19 mouse cellular contexts compared by ENCODE assay signal in the genomic region with DNA sequence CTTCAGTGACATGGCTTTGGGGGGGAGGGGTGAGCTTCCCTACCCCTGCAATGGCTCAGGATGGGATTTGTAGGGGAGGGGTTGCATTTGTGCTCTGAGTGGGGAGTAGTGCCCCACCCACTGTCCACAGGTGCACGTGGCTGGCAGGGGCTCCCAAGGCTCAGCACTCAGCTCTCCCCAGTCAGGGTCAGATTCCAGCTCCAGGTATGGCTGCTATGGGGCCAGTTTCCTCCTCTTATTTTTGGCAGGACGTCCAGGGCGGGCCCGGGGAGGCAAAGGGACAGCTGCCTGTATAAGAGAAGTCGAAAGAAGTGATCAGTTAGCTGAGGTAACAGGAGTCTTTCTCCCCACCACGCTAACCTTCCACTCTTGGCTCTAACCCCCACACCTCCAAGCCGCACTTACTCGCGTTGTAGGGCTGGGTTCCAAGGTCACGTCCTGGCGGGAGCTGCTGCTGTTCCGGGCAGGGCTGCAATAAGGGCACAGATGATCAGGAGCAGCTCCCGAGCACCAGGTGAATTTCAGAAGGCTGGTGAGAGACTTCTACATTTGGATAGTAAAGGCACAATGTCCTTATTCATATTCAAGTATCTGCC. TPM values are rescaled to one million over a fixed set of nuclear protein-coding genes. Genes with fewer than 3 reads are reported as not detected.
DNase-seq lines count a peak whose midpoint lies in the region; ATAC-seq and TF ChIP-seq lines count a peak whose summit lies in the region.
"Had no signal": no experiment of that assay in that cellular context is flagged by ENCODE, and none has a peak within 500 bp of the region (broad histone marks: within the 10 kb centered on the region; RNA-seq: fewer than 3 reads in every experiment).

No protein-coding gene starts in this region.

- no peaks in the 10 kb centered on the region for H3K9me3 ChIP-seq in heart, embryonic 10.5 days
- H3K9me3 ChIP-seq in liver, embryonic 11.5 days (ENCODE audit: control insufficient read depth, low read length): no peaks in the 10 kb centered on the region
- no peaks in the 10 kb centered on the region for H3K9me3 ChIP-seq in intestine, postnatal 0 days (ENCODE audit: control insufficient read depth)
- no peaks in the 10 kb centered on the region for H3K9me3 ChIP-seq in hindbrain, postnatal 0 days (ENCODE audit: low read length)
- H3K9me3 ChIP-seq: embryonic facial prominence, embryonic 13.5 days; forebrain, embryonic 12.5 days; heart, embryonic 15.5 days; hindbrain, embryonic 15.5 days; neural tube, embryonic 13.5 days had no signal

- H3K36me3 ChIP-seq in heart, embryonic 10.5 days: peaks cover 99% of the 10 kb centered on the region
- peaks cover 72% of the 10 kb centered on the region for H3K36me3 ChIP-seq in liver, embryonic 11.5 days (ENCODE audit: control insufficient read depth, insufficient read depth, low read length)
- H3K36me3 ChIP-seq in intestine, postnatal 0 days (ENCODE audit: control insufficient read depth, insufficient read depth): peaks cover 88% of the 10 kb centered on the region
- H3K36me3 ChIP-seq in hindbrain, postnatal 0 days (ENCODE audit: insufficient read depth, low read length): peaks cover 49% of the 10 kb centered on the region

- ATAC-seq in liver, embryonic 11.5 days (replicated peaks; ENCODE audit: low FRiP score): no peak
- no peak for ATAC-seq in intestine, postnatal 0 days
- no peak for ATAC-seq in hindbrain, postnatal 0 days
- ATAC-seq: midbrain, embryonic 16.5 days had no signal

- H3K4me3 ChIP-seq in heart, embryonic 10.5 days: no peak overlapping the region
- H3K4me3 ChIP-seq in liver, embryonic 11.5 days (ENCODE audit: low read depth, low read length): no peak overlapping the region
- no peak overlapping the region for H3K4me3 ChIP-seq in intestine, postnatal 0 days (ENCODE audit: low read depth, low read length)
- H3K4me3 ChIP-seq in hindbrain, postnatal 0 days (ENCODE audit: low read length): no peak overlapping the region
- H3K4me3 ChIP-seq: embryonic facial prominence, embryonic 13.5 days; forebrain, embryonic 12.5 days; heart, embryonic 15.5 days; hindbrain, embryonic 15.5 days; neural tube, embryonic 13.5 days had no signal

- H3K4me2 ChIP-seq in liver, embryonic 11.5 days: no peak overlapping the region
- no peak overlapping the region for H3K4me2 ChIP-seq in intestine, postnatal 0 days (replicated peaks; ENCODE audit: low read depth)
- no peak overlapping the region for H3K4me2 ChIP-seq in hindbrain, postnatal 0 days (ENCODE audit: low read depth, low read length)
- H3K4me2 ChIP-seq: embryonic facial prominence, embryonic 13.5 days; forebrain, embryonic 12.5 days; heart, embryonic 15.5 days; hindbrain, embryonic 15.5 days; neural tube, embryonic 13.5 days had no signal

- no peaks in the 10 kb centered on the region for H3K27me3 ChIP-seq in heart, embryonic 10.5 days (ENCODE audit: insufficient read depth, poor library complexity, severe bottlenecking)
- H3K27me3 ChIP-seq in liver, embryonic 11.5 days (replicated peaks; ENCODE audit: control insufficient read depth, insufficient read depth, low read length): no peaks in the 10 kb centered on the region
- H3K27me3 ChIP-seq in intestine, postnatal 0 days (replicated peaks; ENCODE audit: control insufficient read depth, insufficient read depth, low read length): no peaks in the 10 kb centered on the region
- H3K27me3 ChIP-seq in hindbrain, postnatal 0 days (ENCODE audit: insufficient read depth, low read length): no peaks in the 10 kb centered on the region
- H3K27me3 ChIP-seq: embryonic facial prominence, embryonic 13.5 days; forebrain, embryonic 12.5 days; heart, embryonic 15.5 days; hindbrain, embryonic 15.5 days; neural tube, embryonic 13.5 days had no signal

- DNase-seq in adrenal gland, postnatal 10 days: peak; percentile 58
- DNase-seq in adrenal gland, postnatal 25 days: no peak
- DNase-seq in heart, adult 11 months: peak; percentile 94
- DNase-seq in heart, embryonic 10.5 days (ENCODE audit: low spot score): no peak
- no peak for DNase-seq in liver, embryonic 11.5 days (ENCODE audit: low spot score)
- no peak for DNase-seq in liver
- DNase-seq in hindbrain, postnatal 0 days (ENCODE audit: low spot score): no peak
- DNase-seq: cerebellum, postnatal 36 days; kidney, postnatal 10 days; lung, adult 18-20 months; thymus, postnatal 25 days had no signal

- WGBS in heart, embryonic 10.5 days: 84% methylated on average over 13 of the region's 13 CpGs
- 83% methylated on average over 13 of the region's 13 CpGs for WGBS in liver, embryonic 11.5 days
- 63% methylated on average over 13 of the region's 13 CpGs for WGBS in intestine, postnatal 0 days
- WGBS in hindbrain, postnatal 0 days: 80% methylated on average over 13 of the region's 13 CpGs

- no peak overlapping the region for H3K27ac ChIP-seq in heart, embryonic 10.5 days
- 0 out of 2 replicates have a peak overlapping the region, but pooled peaks have one; percentile 8 for H3K27ac ChIP-seq in liver, embryonic 11.5 days (ENCODE audit: low read depth, low read length)
- H3K27ac ChIP-seq in intestine, postnatal 0 days (ENCODE audit: low read depth, low read length): peak overlapping the region; percentile 50; the same call in 1 of the 2 replicates
- no peak overlapping the region for H3K27ac ChIP-seq in hindbrain, postnatal 0 days
- H3K27ac ChIP-seq: embryonic facial prominence, embryonic 13.5 days; heart, embryonic 15.5 days; hindbrain, embryonic 15.5 days; macrophage had no signal

- H3K9ac ChIP-seq in liver, embryonic 11.5 days (ENCODE audit: low read depth, low read length): no peak overlapping the region
- H3K9ac ChIP-seq in intestine, postnatal 0 days (ENCODE audit: low read depth, low read length): no peak overlapping the region
- no peak overlapping the region for H3K9ac ChIP-seq in hindbrain, postnatal 0 days (replicated peaks; ENCODE audit: low read length)
- H3K9ac ChIP-seq: embryonic facial prominence, embryonic 13.5 days; forebrain, embryonic 12.5 days; heart, embryonic 15.5 days; hindbrain, embryonic 15.5 days; neural tube, embryonic 13.5 days had no signal

- TF ChIP-seq CTCF in intestine, postnatal 0 days (IDR thresholded peaks at IDR 0.05; ENCODE audit: low read depth): no peak
- no peak for TF ChIP-seq CTCF in hindbrain, postnatal 0 days (IDR thresholded peaks at IDR 0.05; ENCODE audit: low read depth)

- H3K4me1 ChIP-seq in heart, embryonic 10.5 days: peaks cover 34% of the 10 kb centered on the region
- peaks cover 21% of the 10 kb centered on the region for H3K4me1 ChIP-seq in liver, embryonic 11.5 days (replicated peaks; ENCODE audit: control insufficient read depth, insufficient read depth, low read length)
- H3K4me1 ChIP-seq in intestine, postnatal 0 days (replicated peaks; ENCODE audit: control insufficient read depth, insufficient read depth, low read length): 0 out of 2 replicates have a peak, but pooled peaks cover 7% of the 10 kb centered on the region
- peaks cover 16% of the 10 kb centered on the region for H3K4me1 ChIP-seq in hindbrain, postnatal 0 days (ENCODE audit: insufficient read depth, low read length)

RNA-seq across cellular contexts. Expression of a gene that starts 6.1 kb away (rescaled TPM):
- 10 to 100 TPM; 42.9 to 66.4 TPM for total RNA-seq in adrenal gland, postnatal 10 days (2021)
- total RNA-seq in adrenal gland, postnatal 25 days (2021): 73.2 and 73.3 TPM in 2 replicates
- polyA plus RNA-seq in heart, embryonic 10.5 days (2016; fragmentation: Nextera tagmentation; extraction: Ambion mirVana): 11.3 and 16.9 TPM in 2 replicates
- 14.2 and 19.0 TPM in 2 replicates for polyA plus RNA-seq in liver, embryonic 11.5 days (2014; fragmentation: Nextera tagmentation; extraction: Ambion mirVana)
- polyA plus RNA-seq in intestine, postnatal 0 days (2015; fragmentation: Nextera tagmentation; extraction: Ambion mirVana): 8.7 and 12.8 TPM in 2 replicates
- total RNA-seq in hindbrain, postnatal 0 days (2014; rRNA removed): 8.1 and 11.2 TPM in 2 replicates
- polyA plus RNA-seq in hindbrain, postnatal 0 days (2015; fragmentation: Nextera tagmentation; extraction: Ambion mirVana): 8.3 and 11.5 TPM in 2 replicates

RNA-seq across cellular contexts. Expression of a gene that starts 16.6 kb away (rescaled TPM):
- 100 to 1,000 TPM; 151 to 164 TPM for total RNA-seq in adrenal gland, postnatal 10 days (2021)
- total RNA-seq in adrenal gland, postnatal 25 days (2021): 159 and 197 TPM in 2 replicates
- polyA plus RNA-seq in heart, embryonic 10.5 days (2016; fragmentation: Nextera tagmentation; extraction: Ambion mirVana): 155 and 167 TPM in 2 replicates
- 135 TPM in 2 replicates for polyA plus RNA-seq in liver, embryonic 11.5 days (2014; fragmentation: Nextera tagmentation; extraction: Ambion mirVana)
- 143 and 147 TPM in 2 replicates for polyA plus RNA-seq in intestine, postnatal 0 days (2015; fragmentation: Nextera tagmentation; extraction: Ambion mirVana)
- total RNA-seq in hindbrain, postnatal 0 days (2014; rRNA removed): 314 and 348 TPM in 2 replicates
- polyA plus RNA-seq in hindbrain, postnatal 0 days (2015; fragmentation: Nextera tagmentation; extraction: Ambion mirVana): 319 and 323 TPM in 2 replicates

RNA-seq across cellular contexts. Expression of a gene that starts 19.6 kb away (rescaled TPM):
- 10 to 100 TPM in 1 of 2 experiments, 1 to 10 TPM in 1; 7.4 to 16.9 TPM for total RNA-seq in adrenal gland, postnatal 10 days (2021)
- 8.6 and 13.1 TPM in 2 replicates for total RNA-seq in adrenal gland, postnatal 25 days (2021)
- polyA plus RNA-seq in heart, embryonic 10.5 days (2016; fragmentation: Nextera tagmentation; extraction: Ambion mirVana): 0.41 and 1.4 TPM in 2 replicates
- 1.3 and 1.4 TPM in 2 replicates for polyA plus RNA-seq in liver, embryonic 11.5 days (2014; fragmentation: Nextera tagmentation; extraction: Ambion mirVana)
- 2.7 and 3.7 TPM in 2 replicates for polyA plus RNA-seq in intestine, postnatal 0 days (2015; fragmentation: Nextera tagmentation; extraction: Ambion mirVana)
- total RNA-seq in hindbrain, postnatal 0 days (2014; rRNA removed): 231 and 249 TPM in 2 replicates
- polyA plus RNA-seq in hindbrain, postnatal 0 days (2015; fragmentation: Nextera tagmentation; extraction: Ambion mirVana): 98.4 and 103 TPM in 2 replicates

RNA-seq across cellular contexts. Expression of a gene that starts 28.9 kb away (rescaled TPM):
- total RNA-seq in adrenal gland, postnatal 10 days (2021): 10 to 100 TPM; 82.6 to 86.3 TPM
- 110 and 135 TPM in 2 replicates for total RNA-seq in adrenal gland, postnatal 25 days (2021)
- polyA plus RNA-seq in heart, embryonic 10.5 days (2016; fragmentation: Nextera tagmentation; extraction: Ambion mirVana): 119 and 140 TPM in 2 replicates
- 249 and 257 TPM in 2 replicates for polyA plus RNA-seq in liver, embryonic 11.5 days (2014; fragmentation: Nextera tagmentation; extraction: Ambion mirVana)
- polyA plus RNA-seq in intestine, postnatal 0 days (2015; fragmentation: Nextera tagmentation; extraction: Ambion mirVana): 47.2 and 50.7 TPM in 2 replicates
- total RNA-seq in hindbrain, postnatal 0 days (2014; rRNA removed): 74.4 and 90.4 TPM in 2 replicates
- polyA plus RNA-seq in hindbrain, postnatal 0 days (2015; fragmentation: Nextera tagmentation; extraction: Ambion mirVana): 104 TPM in 2 replicates

RNA-seq across cellular contexts. Expression of a gene that starts 39.0 kb away (rescaled TPM):
- total RNA-seq in adrenal gland, postnatal 10 days (2021): 1 to 10 TPM; 6.5 to 6.6 TPM
- 1.1 and 1.6 TPM in 2 replicates for total RNA-seq in adrenal gland, postnatal 25 days (2021)
- 0.87 and 3.1 TPM in 2 replicates for polyA plus RNA-seq in heart, embryonic 10.5 days (2016; fragmentation: Nextera tagmentation; extraction: Ambion mirVana)
- 22.0 and 24.4 TPM in 2 replicates for polyA plus RNA-seq in liver, embryonic 11.5 days (2014; fragmentation: Nextera tagmentation; extraction: Ambion mirVana)
- polyA plus RNA-seq in intestine, postnatal 0 days (2015; fragmentation: Nextera tagmentation; extraction: Ambion mirVana): 9.5 and 12.0 TPM in 2 replicates
- total RNA-seq in hindbrain, postnatal 0 days (2014; rRNA removed): 1.0 and 1.5 TPM in 2 replicates
- 1.2 and 1.3 TPM in 2 replicates for polyA plus RNA-seq in hindbrain, postnatal 0 days (2015; fragmentation: Nextera tagmentation; extraction: Ambion mirVana)

Comparison
In these comparisons a context has a peak if more than half of its experiments do, and no peak if none do; other contexts are left out.
1. DNase-seq: peak in adrenal gland, postnatal 10 days (single experiment) and heart, adult 11 months (single experiment); none in adrenal gland, postnatal 25 days (single experiment), heart, embryonic 10.5 days (single experiment), liver, embryonic 11.5 days (single experiment), liver (single experiment) and hindbrain, postnatal 0 days (single experiment).
2. H3K27ac ChIP-seq: peak in liver, embryonic 11.5 days (single experiment) and intestine, postnatal 0 days (single experiment); none in heart, embryonic 10.5 days (single experiment) and hindbrain, postnatal 0 days (single experiment).
3. RNA of a gene that starts 19.6 kb away (polyA plus RNA-seq): 98.4 to 103 TPM in hindbrain, postnatal 0 days; 2.7 to 3.7 TPM in intestine, postnatal 0 days, 1.3 to 1.4 TPM in liver, embryonic 11.5 days and 0.41 to 1.4 TPM in heart, embryonic 10.5 days; every median in the first group is over 10 times any median in the second.